Mouse (Mus musculus) hindbrain, embryonic 15.5 days (tissue): ENCODE results near the gene Nfia. TPM values are rescaled to one million over a fixed set of nuclear protein-coding genes. Genes with fewer than 3 reads are reported as not detected.

Source experiments
- ATAC-seq: fragments of 200-750 bp; cut with Nextera tagmentation; 2 replicates; pipeline ENCODE4 v1.8.0; 2017; ENCODE audit warnings: low read depth, moderate number of reproducible peaks, moderate TSS enrichment; ENCODE audit not compliant: low FRiP score
- H3K27ac ChIP-seq: fragments of 300-500 bp; sonication (generic); replicated peaks from 2 replicates; pipeline ENCODE4 v1.5.1; 2015; ENCODE audit warnings: mild to moderate bottlenecking, inconsistent platforms
- H3K27me3 ChIP-seq: fragments of 300-500 bp; sonication (generic); 2 replicates; pipeline ENCODE4 v1.6.1; 2015; ENCODE audit warnings: control low read depth, inconsistent platforms
- H3K36me3 ChIP-seq: fragments of 300-500 bp; sonication (generic); 2 replicates; pipeline ENCODE4 v1.6.1; 2015; ENCODE audit warnings: control low read depth, inconsistent platforms
- H3K4me1 ChIP-seq: fragments of 300-500 bp; sonication (generic); replicated peaks from 2 replicates; pipeline ENCODE4 v1.6.1; 2015; ENCODE audit warnings: control low read depth, inconsistent platforms
- H3K4me2 ChIP-seq: fragments of 300-500 bp; sonication (generic); 2 replicates; pipeline ENCODE4 v1.6.1; 2015; ENCODE audit warnings: moderate library complexity, mild to moderate bottlenecking, inconsistent platforms
- H3K4me3 ChIP-seq: fragments of 300-500 bp; sonication (generic); 2 replicates; pipeline ENCODE4 v1.5.1; 2015; ENCODE audit warnings: mild to moderate bottlenecking, inconsistent platforms
- H3K9ac ChIP-seq: fragments of 300-500 bp; sonication (generic); 2 replicates; pipeline ENCODE4 v1.6.1; 2015; ENCODE audit warnings: inconsistent platforms
- H3K9me3 ChIP-seq: fragments of 300-500 bp; sonication (generic); 2 replicates; pipeline ENCODE4 v1.6.1; 2016; ENCODE audit warnings: control low read depth, inconsistent platforms
- WGBS: fragments of 180-500 bp; shearing (Covaris S2); methylation state at CpG from one replicate; pipeline ENCODE4 v1.1.7; 2015; 5-methylcytosine and 5-hydroxymethylcytosine counted together
- polyA plus RNA-seq: library from polyadenylated mRNA; unstranded; fragments of >200 nt; fragmentation: Nextera tagmentation; extraction: Ambion mirVana; gene quantifications from 2 replicates; pipeline ENCODE4 v1.2.1, GENCODE M21; 2015

Gene Nfia
- polyA plus RNA-seq, 1 experiment from 2014 or later: 47.1 TPM

DNA sequence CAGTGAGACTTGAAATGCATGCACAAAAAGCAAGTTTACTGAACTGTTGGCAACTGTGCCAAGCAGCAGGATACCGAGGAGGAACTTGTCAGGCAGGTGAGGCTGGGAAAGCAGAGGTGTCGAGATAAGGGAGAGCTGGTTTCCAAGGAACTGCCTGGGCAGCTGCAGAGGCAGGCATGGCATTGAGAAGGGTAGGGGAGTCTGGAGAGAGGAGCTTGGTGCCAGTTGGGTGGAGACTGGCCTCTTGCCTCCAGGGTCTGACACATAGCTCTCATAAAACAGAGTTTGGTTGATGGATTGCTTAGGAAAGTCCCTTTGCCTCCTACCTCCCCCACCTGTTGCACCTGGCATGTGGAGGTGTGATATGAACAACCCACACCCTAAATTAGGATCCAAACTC, 358.3 kb downstream of the Nfia start:
- 65% methylated on average over 2 of the region's 2 CpGs for WGBS
- Histone ChIP-seq H3K4me2 (no peak overlapping the region), H3K27ac (no peak overlapping the region), H3K4me3 (no peak overlapping the region), H3K9me3 (no peaks in the 10 kb centered on the region; the same call in 1 of the 2 replicates), H3K9ac (no peak overlapping the region), H3K4me1 (no peaks in the 10 kb centered on the region), H3K27me3 (no peaks in the 10 kb centered on the region), H3K36me3 (no peaks in the 10 kb centered on the region)
- no peak for ATAC-seq

DNA sequence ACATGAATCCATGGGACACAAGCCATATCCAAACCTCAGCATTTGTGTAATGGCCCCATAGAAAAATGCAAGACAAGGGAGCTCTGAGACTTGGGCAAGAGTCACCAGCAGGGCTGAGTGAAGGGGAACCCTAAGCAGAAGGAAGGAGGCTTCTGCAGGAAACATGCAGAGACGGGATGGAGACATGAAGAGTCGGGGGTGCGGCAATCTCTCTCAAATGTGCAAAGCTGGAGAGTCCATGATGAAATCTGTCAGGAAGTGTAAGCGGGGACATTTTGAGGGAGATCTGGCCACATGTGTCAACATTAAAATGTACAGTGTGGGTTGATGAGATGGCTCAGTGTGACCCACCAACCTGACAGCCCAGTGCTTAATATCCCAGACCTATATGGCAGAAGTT, 361.5 kb downstream of the Nfia start:
- H3K27ac ChIP-seq: no peak overlapping the region
- H3K4me2 ChIP-seq: no peak overlapping the region
- H3K9me3 ChIP-seq: no peaks in the 10 kb centered on the region; the same call in 1 of the 2 replicates
- 97% methylated on average over 4 of the region's 4 CpGs for WGBS
- no peak for ATAC-seq
- H3K4me3 ChIP-seq: no peak overlapping the region
- H3K27me3 ChIP-seq: no peaks in the 10 kb centered on the region
- H3K36me3 ChIP-seq: no peaks in the 10 kb centered on the region
- H3K4me1 ChIP-seq: no peaks in the 10 kb centered on the region
- H3K9ac ChIP-seq: no peak overlapping the region

DNA sequence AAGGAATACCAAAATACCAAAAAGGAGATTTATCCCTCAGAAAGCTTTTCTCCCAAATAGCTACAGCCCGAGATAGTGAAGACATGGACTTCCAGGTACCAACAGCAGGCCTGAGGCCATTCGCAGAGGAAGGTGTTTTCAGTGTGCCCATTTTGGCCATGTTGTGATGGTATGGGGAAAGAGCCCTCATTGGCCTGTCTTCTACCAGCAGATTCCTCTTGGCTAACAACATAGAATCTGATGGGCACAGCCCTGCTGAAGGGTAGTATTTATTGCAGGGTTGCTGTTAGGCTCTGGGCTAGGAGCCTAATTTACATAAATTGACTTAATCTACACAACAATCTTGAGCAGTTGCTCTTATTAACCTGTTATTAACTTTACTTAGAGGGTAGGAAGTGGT, 363.5 kb downstream of the Nfia start:
- no peak overlapping the region for H3K4me3 ChIP-seq
- no peak overlapping the region for H3K9ac ChIP-seq
- no peaks in the 10 kb centered on the region for H3K36me3 ChIP-seq
- H3K27me3 ChIP-seq: no peaks in the 10 kb centered on the region
- no peaks in the 10 kb centered on the region for H3K4me1 ChIP-seq
- no peak for ATAC-seq
- H3K9me3 ChIP-seq: no peaks in the 10 kb centered on the region; the same call in 1 of the 2 replicates
- WGBS: 99% methylated on average over 2 of the region's 2 CpGs
- H3K4me2 ChIP-seq: no peak overlapping the region
- no peak overlapping the region for H3K27ac ChIP-seq

DNA sequence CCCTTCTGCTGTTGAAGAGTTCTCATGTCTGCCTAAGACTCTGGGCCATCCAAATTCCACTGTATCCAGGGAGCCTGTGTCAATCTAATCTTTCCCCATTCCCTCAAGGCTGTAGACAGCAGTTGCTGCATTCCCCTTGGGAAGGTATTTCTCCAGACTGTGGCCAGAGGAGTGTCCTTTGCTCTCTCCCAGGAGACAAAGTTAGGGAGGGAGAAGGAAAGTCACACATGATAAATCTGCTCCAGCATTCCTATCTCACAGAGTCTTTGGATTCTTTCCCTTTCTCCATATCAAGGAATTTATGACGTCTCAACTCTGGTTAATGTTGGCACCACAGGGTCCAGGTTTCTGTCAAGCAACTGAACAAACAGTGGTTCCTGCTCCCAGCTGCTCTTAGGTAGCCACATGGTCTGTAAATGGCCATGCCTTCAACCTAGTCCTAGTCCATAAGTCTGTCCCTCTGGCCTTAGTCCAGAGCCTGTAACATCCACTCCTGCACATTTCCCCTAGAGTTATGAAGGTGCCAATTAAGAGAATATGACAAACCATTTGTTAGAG, 370.4 kb downstream of the Nfia start:
- no peaks in the 10 kb centered on the region for H3K9me3 ChIP-seq
- H3K27me3 ChIP-seq: no peaks in the 10 kb centered on the region
- H3K4me3 ChIP-seq: no peak overlapping the region
- H3K27ac ChIP-seq: no peak overlapping the region
- no peak overlapping the region for H3K4me2 ChIP-seq
- WGBS: 84% methylated on average over 1 of the region's 1 CpGs
- ATAC-seq: no peak
- no peaks in the 10 kb centered on the region for H3K4me1 ChIP-seq
- no peak overlapping the region for H3K9ac ChIP-seq
- no peaks in the 10 kb centered on the region for H3K36me3 ChIP-seq

DNA sequence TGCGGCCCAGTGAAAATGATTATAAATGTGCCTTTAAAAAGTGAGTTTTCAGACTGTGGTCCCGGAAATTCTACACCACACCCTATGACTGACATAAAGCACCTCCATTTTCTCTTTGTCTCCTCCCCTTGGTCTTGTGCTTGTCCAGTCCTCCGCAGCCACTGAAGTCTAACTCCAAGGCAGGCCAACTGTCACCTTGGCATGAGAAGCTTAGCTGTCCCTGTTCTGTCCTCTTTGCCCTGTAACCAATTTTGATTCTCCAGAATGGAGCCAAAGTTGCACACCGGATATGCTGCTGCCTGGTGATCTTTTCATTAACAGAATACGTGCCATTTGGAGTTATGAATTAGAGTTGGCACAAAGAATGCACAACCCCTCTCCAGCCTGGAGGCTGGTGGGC, 378.0 kb downstream of the Nfia start:
- ATAC-seq: no peak
- Histone ChIP-seq H3K4me1 (no peaks in the 10 kb centered on the region), H3K36me3 (no peaks in the 10 kb centered on the region), H3K4me3 (no peak overlapping the region), H3K9ac (no peak overlapping the region), H3K27ac (no peak overlapping the region), H3K27me3 (no peaks in the 10 kb centered on the region), H3K9me3 (no peaks in the 10 kb centered on the region), H3K4me2 (no peak overlapping the region)
- WGBS: 84% methylated on average over 5 of the region's 5 CpGs

DNA sequence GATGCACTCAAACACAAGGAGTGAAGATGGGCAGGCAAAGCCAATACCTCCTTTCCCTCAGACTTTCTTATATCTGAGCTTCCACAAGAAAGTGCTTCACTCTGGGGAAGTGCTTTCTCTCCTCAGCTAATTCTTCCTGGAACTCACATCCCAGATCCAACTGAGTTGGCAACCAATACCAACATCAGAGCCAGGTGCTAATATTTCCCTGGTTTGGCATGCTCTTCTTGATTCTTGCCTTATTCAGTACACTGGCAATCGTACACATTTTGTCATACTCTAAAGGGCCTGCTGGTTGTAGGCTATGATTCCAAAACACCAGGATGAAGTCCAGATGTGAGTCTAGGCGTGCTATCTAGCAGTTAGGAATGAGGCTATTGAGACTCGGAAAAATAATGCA, 385.4 kb downstream of the Nfia start:
- H3K4me3 ChIP-seq: no peak overlapping the region
- H3K27me3 ChIP-seq: no peaks in the 10 kb centered on the region
- H3K9me3 ChIP-seq: no peaks in the 10 kb centered on the region
- no peak overlapping the region for H3K9ac ChIP-seq
- no peak overlapping the region for H3K27ac ChIP-seq
- no peaks in the 10 kb centered on the region for H3K36me3 ChIP-seq
- no peaks in the 10 kb centered on the region for H3K4me1 ChIP-seq
- no peak overlapping the region for H3K4me2 ChIP-seq
- ATAC-seq: no peak
- WGBS: 93% methylated on average over 3 of the region's 3 CpGs

DNA sequence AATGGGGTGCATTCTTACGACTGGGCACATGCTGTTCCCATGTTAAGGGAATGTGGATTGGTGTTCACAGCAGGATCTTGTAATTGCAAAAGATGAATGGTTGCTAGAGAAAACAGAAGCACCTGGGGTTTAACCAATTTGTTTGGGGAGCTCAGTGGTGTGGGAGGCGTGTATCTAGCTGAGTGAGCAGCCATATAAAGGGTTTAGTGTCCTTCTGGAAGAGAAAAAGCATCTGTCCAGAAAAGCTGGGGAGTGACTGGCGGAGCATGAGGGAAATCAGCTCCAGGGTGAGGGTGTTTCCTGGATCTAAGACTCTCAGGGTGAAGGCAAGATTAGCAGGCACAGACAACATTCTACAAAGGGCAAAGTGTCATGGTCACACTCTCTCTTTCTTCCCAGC, 393.8 kb downstream of the Nfia start:
- Histone ChIP-seq H3K9ac (no peak overlapping the region), H3K4me2 (no peak overlapping the region), H3K4me1 (no peaks in the 10 kb centered on the region), H3K4me3 (no peak overlapping the region), H3K27ac (no peak overlapping the region), H3K36me3 (no peaks in the 10 kb centered on the region), H3K27me3 (no peaks in the 10 kb centered on the region), H3K9me3 (peaks cover 12% of the 10 kb centered on the region; the same call in 1 of the 2 replicates)
- ATAC-seq: no peak
- 29% methylated on average over 3 of the region's 3 CpGs for WGBS

Other genes with a start within 250 kb of the Nfia start
- gene E130114P18Rik, start 5.3 kb downstream of the Nfia start, polyA plus RNA-seq: 20.2 and 23.1 TPM in 2 replicates